ENCODE assay signal across 9 mouse cellular contexts in genomic region chr4:45890066-45890761, GRCm38 (mm10). TPM values are rescaled to one million over a fixed set of nuclear protein-coding genes. Genes with fewer than 3 reads are reported as not detected.
DNase-seq lines count a peak whose midpoint lies in the region; ATAC-seq lines count a peak whose summit lies in the region.
"Had no signal": no experiment of that assay in that cellular context is flagged by ENCODE, and none has a peak within 500 bp of the region (broad histone marks: within the 10 kb centered on the region; RNA-seq: fewer than 3 reads in every experiment).

Ccdc180 (plus strand) TSS chr4:45890303.

- intact Hi-C loops in gastrocnemius, postnatal 14 days (cut with DNase I; ENCODE audit: low total_unique reads), result no loop called here
- intact Hi-C loops in left cerebral cortex, postnatal 14 days (cut with DNase I), result no loop called here

- no peaks in the 10 kb centered on the region for H3K36me3 ChIP-seq in intestine, embryonic 15.5 days

- H3K4me2 ChIP-seq in intestine, embryonic 15.5 days (replicated peaks), result peak within 1 kb of the TSS; percentile 17

- no peak within 1 kb of the TSS for H3K27ac ChIP-seq in intestine, embryonic 15.5 days

- DNase-seq in MN1 (ENCODE audit: low spot score), result peak; percentile 80
- DNase-seq in c-Kit-positive CD71-negative TER-119-negative erythroid progenitor cells, embryonic 14.5 days (ENCODE audit: low read depth), result peak; percentile 74
- DNase-seq in gastrocnemius, postnatal 14 days, result peak; percentile 58
- peak; percentile 47 to 59 for DNase-seq in left cerebral cortex, postnatal 14 days (ENCODE audit: low spot score in 2 of 2)
- peak; percentile 83 for DNase-seq in mesoderm, embryonic 11.5 days (ENCODE audit: low read depth, low spot score)
- DNase-seq in skeletal muscle tissue, adult 2 months (ENCODE audit: low read depth, low spot score), result peak; percentile 33
- DNase-seq in cerebellum, adult 9-11 months, result no peak

- H3K27me3 ChIP-seq in intestine, embryonic 15.5 days (replicated peaks), result no peaks in the 10 kb centered on the region

- peak; percentile 90 for ATAC-seq in intestine, embryonic 15.5 days

- H3K4me1 ChIP-seq in intestine, embryonic 15.5 days (replicated peaks), result peaks cover 7% of the 10 kb centered on the region

- H3K4me3 ChIP-seq in intestine, embryonic 15.5 days (replicated peaks), result no peak within 1 kb of the TSS

- H3K9ac ChIP-seq in intestine, embryonic 15.5 days, result no peak within 1 kb of the TSS

- 12% methylated on average over 19 of the region's 19 CpGs for WGBS in intestine, embryonic 15.5 days

- H3K9me3 ChIP-seq in intestine, embryonic 15.5 days, result no peaks in the 10 kb centered on the region

RNA-seq across cellular contexts. Expression of gene Ccdc180, which starts in this region (rescaled TPM):
- under 1 TPM in 1 of 2 experiments, not detected in 1; 0.04 TPM for total RNA-seq in gastrocnemius, postnatal 14 days (2021)
- 0.06 and 0.14 TPM in 2 replicates for polyA plus RNA-seq in intestine, embryonic 15.5 days (2015; fragmentation: Nextera tagmentation; extraction: Ambion mirVana)
- under 1 TPM in 1 of 2 experiments, not detected in 1; 0.13 TPM for total RNA-seq in left cerebral cortex, postnatal 14 days (2021)
- total RNA-seq: gastrocnemius, adult 8-10 months had no signal

Comparison
In these comparisons a context has a peak if more than half of its experiments do, and no peak if none do; other contexts are left out.
1. Peak in DNase-seq in gastrocnemius, postnatal 14 days; RNA of the gene not detected or under 1 TPM.
2. Peak in ATAC-seq and H3K4me2 ChIP-seq in intestine, embryonic 15.5 days; RNA of the gene not detected or under 1 TPM.
3. Peak in DNase-seq in left cerebral cortex, postnatal 14 days; RNA of the gene not detected or under 1 TPM.